Mouse (Mus musculus) forebrain, embryonic 11.5 days (tissue): ENCODE data around the gene Vsnl1. TPM values are rescaled to one million over a fixed set of nuclear protein-coding genes. Genes with fewer than 3 reads are reported as not detected.

ENCODE experiments used
- ATAC-seq: fragments of 200-750 bp; cut with Nextera tagmentation; replicated peaks from 2 replicates; pipeline ENCODE4 v1.8.0; 2017; ENCODE audit warnings: moderate TSS enrichment; ENCODE audit not compliant: low FRiP score
- DNase-seq: peaks from one replicate; pipeline ENCODE4 v3.0.0-alpha.2; 2017; ENCODE audit warnings: low spot score
- H3K27ac ChIP-seq: fragments of 300-500 bp; sonication (generic); 2 replicates; pipeline ENCODE4 v1.5.1; 2014; ENCODE audit warnings: low read depth, low read length
- H3K27me3 ChIP-seq: fragments of 300-500 bp; sonication (generic); 2 replicates; pipeline ENCODE4 v1.6.1; 2014; ENCODE audit warnings: mild to moderate bottlenecking, low read length, mixed read lengths; ENCODE audit not compliant: control insufficient read depth, insufficient read depth
- H3K36me3 ChIP-seq: fragments of 300-500 bp; sonication (generic); 2 replicates; pipeline ENCODE4 v1.6.1; 2014; ENCODE audit warnings: mild to moderate bottlenecking, low read length, moderate library complexity, mixed read lengths; ENCODE audit not compliant: control insufficient read depth, insufficient read depth
- H3K4me1 ChIP-seq: fragments of 300-500 bp; sonication (generic); replicated peaks from 2 replicates; pipeline ENCODE4 v1.6.1; 2014; ENCODE audit warnings: low read length, mixed read lengths; ENCODE audit not compliant: control insufficient read depth, insufficient read depth
- H3K4me2 ChIP-seq: fragments of 300-500 bp; sonication (generic); 2 replicates; pipeline ENCODE4 v1.6.1; 2014; ENCODE audit warnings: low read depth, mild to moderate bottlenecking, low read length, moderate library complexity, mixed read lengths; ENCODE audit not compliant: severe bottlenecking
- H3K4me3 ChIP-seq: fragments of 300-500 bp; sonication (generic); 2 replicates; pipeline ENCODE4 v1.5.1; 2014; ENCODE audit warnings: low read depth, low read length
- H3K9ac ChIP-seq: fragments of 300-500 bp; sonication (generic); 2 replicates; pipeline ENCODE4 v1.6.1; 2014; ENCODE audit warnings: low read length
- H3K9me3 ChIP-seq: fragments of 300-500 bp; sonication (generic); 2 replicates; pipeline ENCODE4 v1.6.1; 2016; ENCODE audit warnings: low read length, mixed read lengths; ENCODE audit not compliant: control insufficient read depth
- WGBS: fragments of 180-500 bp; shearing (Covaris S2); extraction: QIAGEN DNeasy Blood & Tissue Kit; methylation state at CpG from one replicate; pipeline ENCODE4 v1.1.7; 2014; 5-methylcytosine and 5-hydroxymethylcytosine counted together
- polyA plus RNA-seq: library from polyadenylated mRNA; unstranded; fragments of >200 nt; fragmentation: Nextera tagmentation; extraction: Ambion mirVana; gene quantifications from 2 replicates; pipeline ENCODE4 v1.2.1, GENCODE M21; 2014

Gene Vsnl1
- polyA plus RNA-seq, 1 experiment from 2014 or later: 0.99 TPM

DNA sequence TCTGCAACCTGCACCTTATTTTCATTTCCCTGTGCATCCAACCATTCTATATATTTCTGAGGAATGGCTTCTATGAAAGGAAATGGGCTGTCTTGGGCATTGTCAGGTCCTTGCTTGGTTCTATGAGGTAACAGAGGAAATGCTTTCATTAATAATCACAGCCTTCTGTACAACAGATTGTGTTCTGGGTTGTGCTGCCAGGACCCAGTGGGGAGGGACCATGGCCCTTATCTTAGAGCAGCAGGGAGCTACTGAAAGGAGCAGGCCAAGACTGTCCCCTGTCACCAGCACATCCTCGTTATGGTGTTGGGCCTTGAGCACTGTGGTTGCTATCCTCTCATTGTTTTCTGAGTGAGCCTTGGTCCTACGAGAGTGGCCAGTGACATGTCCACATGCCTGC, 40.9 kb downstream of the Vsnl1 start:
- Histone ChIP-seq H3K9ac (no peak overlapping the region), H3K27me3 (no peaks in the 10 kb centered on the region), H3K36me3 (no peaks in the 10 kb centered on the region), H3K4me2 (no peak overlapping the region), H3K27ac (no peak overlapping the region), H3K4me3 (no peak overlapping the region), H3K4me1 (no peaks in the 10 kb centered on the region), H3K9me3 (no peaks in the 10 kb centered on the region)
- ATAC-seq: no peak
- WGBS: 76% methylated on average over 2 of the region's 2 CpGs
- DNase-seq: no peak

DNA sequence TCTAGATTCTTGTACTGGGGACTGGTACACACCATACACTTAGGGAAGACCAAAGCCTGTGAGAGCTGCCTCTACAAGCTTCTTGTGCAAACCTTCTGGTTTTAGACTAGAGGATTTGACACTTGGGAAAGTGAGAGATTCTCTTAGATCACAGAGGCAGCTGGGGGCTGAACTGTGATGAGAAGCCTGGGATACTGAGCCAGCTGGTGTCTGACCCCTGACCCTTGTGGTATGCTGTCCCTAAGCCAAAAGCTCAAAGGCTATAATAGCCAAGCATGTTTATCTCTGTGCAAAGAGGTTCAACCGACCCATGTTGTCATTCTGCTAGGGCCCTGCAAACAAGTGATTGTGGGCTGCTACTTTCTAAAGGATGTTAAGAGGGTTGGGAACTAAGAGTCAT, 43.9 kb downstream of the Vsnl1 start:
- Histone ChIP-seq H3K9me3 (no peaks in the 10 kb centered on the region), H3K27ac (no peak overlapping the region), H3K27me3 (no peaks in the 10 kb centered on the region), H3K4me1 (no peaks in the 10 kb centered on the region), H3K4me3 (no peak overlapping the region), H3K9ac (no peak overlapping the region), H3K4me2 (no peak overlapping the region), H3K36me3 (no peaks in the 10 kb centered on the region)
- 54% methylated on average over 1 of the region's 1 CpGs for WGBS
- ATAC-seq: no peak
- DNase-seq: no peak

DNA sequence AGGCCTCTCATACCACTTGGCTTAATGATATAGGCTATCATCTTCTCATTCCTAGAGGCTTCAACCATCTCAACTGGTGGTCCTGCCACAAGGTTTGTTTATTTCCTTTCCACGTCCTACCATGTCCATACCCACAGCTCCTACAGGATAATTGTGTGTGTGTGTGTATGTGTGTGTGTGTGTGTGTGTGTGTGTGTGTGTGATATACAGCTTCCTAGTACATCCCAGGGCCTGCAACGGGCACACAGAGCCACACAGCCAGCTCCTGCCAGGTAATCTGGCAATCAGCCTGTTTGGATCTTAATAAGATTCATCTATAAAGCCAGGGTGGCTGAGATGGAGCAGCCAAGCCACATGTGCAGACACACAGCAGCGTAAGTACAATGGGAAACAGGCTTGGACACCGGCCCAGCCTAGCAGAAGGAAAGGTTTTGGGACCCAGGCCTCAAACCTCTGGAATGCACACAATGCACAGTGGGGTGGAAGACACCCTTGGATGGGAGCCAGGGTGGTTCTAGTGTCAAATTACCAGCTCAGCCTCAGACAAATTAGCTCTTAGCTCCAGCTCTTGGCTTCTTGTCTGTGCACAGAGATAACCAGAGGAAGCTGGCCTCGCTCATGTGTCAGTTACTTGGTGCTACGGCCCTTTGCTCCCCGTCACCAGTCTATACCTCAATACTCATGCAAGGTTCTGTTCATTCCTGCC, 45.0 kb downstream of the Vsnl1 start:
- WGBS: 70% methylated on average over 7 of the region's 7 CpGs
- H3K27me3 ChIP-seq: no peaks in the 10 kb centered on the region
- H3K27ac ChIP-seq: no peak overlapping the region
- DNase-seq (no peak), ATAC-seq (no peak)
- no peaks in the 10 kb centered on the region for H3K4me1 ChIP-seq
- H3K9me3 ChIP-seq: no peaks in the 10 kb centered on the region
- no peak overlapping the region for H3K4me3 ChIP-seq
- no peaks in the 10 kb centered on the region for H3K36me3 ChIP-seq
- H3K4me2 ChIP-seq: no peak overlapping the region
- no peak overlapping the region for H3K9ac ChIP-seq

- Histone ChIP-seq H3K9me3 (no peaks in the 10 kb centered on the region), H3K9ac (no peak overlapping the region), H3K4me2 (no peak overlapping the region), H3K27ac (no peak overlapping the region), H3K36me3 (no peaks in the 10 kb centered on the region), H3K27me3 (no peaks in the 10 kb centered on the region), H3K4me3 (no peak overlapping the region), H3K4me1 (no peaks in the 10 kb centered on the region)
- ATAC-seq: no peak
- DNase-seq: no peak
- WGBS: 93% methylated on average over 7 of the region's 7 CpGs
Measured at GRCm38 (mm10) chr12:11389141-11389540, 47.3 kb downstream of the Vsnl1 start.

- no peak overlapping the region for H3K4me3 ChIP-seq
- no peaks in the 10 kb centered on the region for H3K27me3 ChIP-seq
- no peaks in the 10 kb centered on the region for H3K9me3 ChIP-seq
- H3K27ac ChIP-seq: no peak overlapping the region
- 92% methylated on average over 1 of the region's 1 CpGs for WGBS
- no peak overlapping the region for H3K4me2 ChIP-seq
- ATAC-seq: no peak
- H3K9ac ChIP-seq: no peak overlapping the region
- H3K4me1 ChIP-seq: no peaks in the 10 kb centered on the region
- no peak for DNase-seq
- no peaks in the 10 kb centered on the region for H3K36me3 ChIP-seq
Measured at GRCm38 (mm10) chr12:11384754-11385153, 51.7 kb downstream of the Vsnl1 start.

GRCm38 (mm10) chr12:11379396-11379795, 57.0 kb downstream of the Vsnl1 start:
- WGBS: 78% methylated on average over 2 of the region's 2 CpGs
- no peak for ATAC-seq
- H3K4me3 ChIP-seq: no peak overlapping the region
- no peak overlapping the region for H3K27ac ChIP-seq
- no peaks in the 10 kb centered on the region for H3K4me1 ChIP-seq
- H3K9me3 ChIP-seq: no peaks in the 10 kb centered on the region
- DNase-seq: no peak
- H3K36me3 ChIP-seq: no peaks in the 10 kb centered on the region
- no peak overlapping the region for H3K4me2 ChIP-seq
- H3K9ac ChIP-seq: no peak overlapping the region
- no peaks in the 10 kb centered on the region for H3K27me3 ChIP-seq

DNA sequence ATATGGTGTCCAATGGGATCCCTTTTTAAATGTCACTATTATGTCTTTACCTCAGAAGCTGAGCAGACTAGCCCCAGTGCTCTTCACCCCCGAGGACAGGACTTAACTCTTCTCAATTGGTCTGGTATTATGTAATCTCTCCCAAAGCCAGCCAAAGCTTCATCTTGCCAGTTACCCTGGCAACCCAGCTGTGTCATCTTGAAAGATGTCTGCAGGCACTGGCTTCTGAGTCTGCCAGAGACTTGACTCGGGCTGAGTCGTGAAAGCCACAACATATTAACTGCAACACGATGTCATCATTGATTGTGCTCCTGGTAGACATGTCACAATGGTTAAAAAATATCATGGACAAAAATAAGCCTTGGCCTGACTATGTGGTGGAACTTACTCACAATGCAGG, 66.4 kb downstream of the Vsnl1 start:
- Histone ChIP-seq H3K4me3 (no peak overlapping the region), H3K9ac (no peak overlapping the region), H3K4me2 (no peak overlapping the region), H3K36me3 (no peaks in the 10 kb centered on the region), H3K27me3 (no peaks in the 10 kb centered on the region), H3K9me3 (no peaks in the 10 kb centered on the region), H3K27ac (no peak overlapping the region), H3K4me1 (no peaks in the 10 kb centered on the region)
- DNase-seq (no peak), ATAC-seq (no peak)
- 72% methylated on average over 4 of the region's 4 CpGs for WGBS

- no peaks in the 10 kb centered on the region for H3K27me3 ChIP-seq
- H3K36me3 ChIP-seq: no peaks in the 10 kb centered on the region
- no peaks in the 10 kb centered on the region for H3K9me3 ChIP-seq
- H3K27ac ChIP-seq: no peak overlapping the region
- DNase-seq (no peak), ATAC-seq (no peak)
- 79% methylated on average over 3 of the region's 3 CpGs for WGBS
- H3K4me1 ChIP-seq: no peaks in the 10 kb centered on the region
- no peak overlapping the region for H3K9ac ChIP-seq
- no peak overlapping the region for H3K4me3 ChIP-seq
- no peak overlapping the region for H3K4me2 ChIP-seq
Measured at GRCm38 (mm10) chr12:11367099-11367765, 69.2 kb downstream of the Vsnl1 start.

GRCm38 (mm10) chr12:11364870-11365269, 71.5 kb downstream of the Vsnl1 start:
- DNase-seq (no peak), ATAC-seq (no peak)
- Histone ChIP-seq H3K27me3 (no peaks in the 10 kb centered on the region), H3K4me3 (no peak overlapping the region), H3K4me1 (no peaks in the 10 kb centered on the region), H3K27ac (no peak overlapping the region), H3K9ac (no peak overlapping the region), H3K36me3 (no peaks in the 10 kb centered on the region), H3K9me3 (no peaks in the 10 kb centered on the region), H3K4me2 (no peak overlapping the region)
- WGBS: 71% methylated on average over 6 of the region's 6 CpGs
